Mouse (Mus musculus) left cerebral cortex, adult 9 months (tissue): ENCODE results near the gene Olfr410.

Experiments
- DNase-seq, 2 experiments: peaks; one replicate each; pipeline ENCODE4 v3.0.0; 2022; ENCODE audit warnings: low spot score in 2 of 2

The Olfr410 gene

DNA sequence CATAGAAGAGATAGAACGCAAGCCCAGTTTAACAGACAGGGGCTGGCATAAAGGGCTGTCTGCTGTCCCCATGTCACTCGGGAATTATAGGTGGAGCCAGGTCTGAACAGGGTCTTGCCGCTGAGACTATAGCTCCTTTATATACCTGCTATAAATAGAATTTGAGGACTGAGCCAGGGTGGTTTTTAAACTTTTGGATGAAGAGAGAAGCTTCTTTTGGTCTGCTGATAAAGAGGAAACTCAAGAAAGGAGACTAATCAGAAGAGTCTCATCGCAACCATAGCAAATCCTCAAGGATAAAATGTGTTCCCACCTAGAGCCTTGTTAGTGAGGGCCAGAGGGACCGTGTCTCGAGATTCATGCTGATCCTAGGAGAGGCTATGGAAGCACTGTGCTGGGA lies at the start of gene Olfr410:
Olfr410 (minus strand) TSS at position 101 of the 400 bp plus-strand sequence.
- DNase-seq, result no peak

- no peak for DNase-seq
These were observed 49.4 kb upstream of the Olfr410 start for GRCm38 (mm10) chr11:74387203-74387602.

- DNase-seq, result no peak
These were observed 47.8 kb upstream of the Olfr410 start for GRCm38 (mm10) chr11:74385674-74386073.

DNA sequence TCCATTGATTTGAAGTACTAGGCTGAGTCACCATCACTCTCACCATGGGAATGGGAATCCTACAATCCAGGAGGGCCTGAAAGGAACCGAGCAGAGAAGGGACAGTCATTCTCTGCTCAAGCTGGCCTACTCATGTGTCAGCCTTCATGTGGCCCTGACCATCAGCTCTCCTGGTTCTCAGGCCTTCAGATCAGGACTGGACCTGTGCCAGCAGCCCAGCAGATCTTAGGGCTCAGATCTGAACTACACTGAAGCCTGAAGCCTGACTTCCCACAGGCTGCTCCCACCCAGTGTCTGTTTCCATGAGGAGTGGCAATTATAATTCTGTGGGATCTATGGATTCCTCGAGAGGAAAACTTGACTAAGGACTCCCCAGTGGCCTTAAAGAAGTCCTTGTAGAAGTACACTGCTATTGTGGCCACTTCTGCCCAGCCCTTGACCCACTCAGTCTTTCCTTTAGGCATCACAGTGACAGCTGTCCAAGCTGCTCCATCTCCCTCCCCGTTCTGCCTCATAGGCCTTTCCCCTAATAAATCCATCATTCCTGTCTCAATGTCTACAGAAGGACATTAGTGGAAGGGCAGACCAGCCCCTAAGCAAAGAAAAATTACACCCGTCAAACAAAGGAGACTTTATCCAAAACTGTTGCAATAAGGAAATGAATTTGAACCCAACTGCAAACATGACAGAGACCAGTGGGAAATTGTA lies 41.5 kb upstream of the Olfr410 start:
- DNase-seq, result no peak

DNA sequence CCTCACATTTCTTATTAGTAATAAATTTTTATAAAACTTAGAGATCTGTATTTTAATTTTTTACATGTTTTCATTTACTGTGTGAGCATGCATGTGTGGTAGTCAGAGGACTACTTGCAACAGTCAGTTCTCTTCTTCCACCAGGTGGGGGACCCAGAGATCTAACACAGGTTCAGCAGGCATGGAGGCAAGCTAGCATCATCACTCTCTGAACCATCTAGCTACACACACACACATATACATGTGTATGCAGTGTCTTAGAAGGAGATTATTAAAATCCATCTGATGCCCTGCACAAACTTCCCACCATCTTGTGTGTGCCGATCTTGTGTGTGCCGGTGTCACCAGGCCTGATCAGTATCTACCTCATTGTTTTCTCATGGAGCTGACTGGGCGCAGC lies 39.0 kb upstream of the Olfr410 start:
- DNase-seq, result peak in 1 of 2 experiments; percentile 72

- peak in 1 of 2 experiments; percentile 83 for DNase-seq
These were observed 33.7 kb upstream of the Olfr410 start for GRCm38 (mm10) chr11:74371393-74372100.

DNA sequence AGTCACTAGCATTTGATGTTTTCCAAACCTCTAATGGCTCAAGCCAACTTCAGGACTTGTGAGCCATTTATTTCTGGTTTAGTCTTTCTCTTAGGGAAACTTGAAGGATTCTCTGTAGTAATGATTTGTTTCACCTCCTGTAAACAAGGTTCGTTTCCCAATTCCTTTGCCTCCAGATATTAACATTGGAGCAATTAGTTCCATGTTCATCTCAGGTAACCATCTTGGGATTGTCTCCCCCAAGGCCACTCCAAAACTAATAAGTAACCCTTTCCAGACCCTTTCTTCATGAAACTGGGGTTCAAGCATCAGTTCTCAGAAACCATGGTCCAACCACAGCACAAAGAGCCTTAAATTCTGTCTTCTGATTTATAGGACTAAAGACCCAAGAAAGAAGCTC lies 23.9 kb upstream of the Olfr410 start, which contains the start of gene Olfr412:
Olfr412 (plus strand) TSS at position 301 of the 400 bp plus-strand sequence.
- DNase-seq, result no peak

GRCm38 (mm10) chr11:74352550-74352949 lies 14.7 kb upstream of the Olfr410 start, which contains the start of gene Olfr411:
TSS of gene Olfr411 (minus strand) at chr11:74352650.
- no peak for DNase-seq

- DNase-seq, result no peak
These were observed 9.1 kb downstream of the Olfr410 start for GRCm38 (mm10) chr11:74328781-74329180.

- DNase-seq, result no peak
These were observed 11.8 kb downstream of the Olfr410 start for GRCm38 (mm10) chr11:74326044-74326443.

DNA sequence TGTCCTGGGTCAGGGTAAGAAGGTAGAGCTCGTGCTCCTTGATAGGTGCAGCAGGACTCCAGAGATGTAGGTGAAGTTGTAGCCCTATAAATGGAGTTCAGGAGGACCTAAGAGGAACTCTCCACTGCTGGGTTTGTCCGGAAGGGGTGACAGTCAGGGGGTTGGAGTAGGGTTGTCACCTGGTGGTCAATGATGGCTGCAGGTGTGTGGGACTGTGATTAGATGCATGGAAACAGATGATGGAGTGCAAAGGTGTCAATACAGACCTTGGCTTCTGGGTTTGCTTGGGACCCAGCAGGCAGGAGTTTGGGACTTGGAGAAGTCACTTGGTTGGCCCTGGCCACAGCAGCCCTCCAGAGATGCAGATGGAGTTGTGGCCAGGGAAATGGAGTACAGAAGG lies 50.6 kb downstream of the Olfr410 start:
- no peak for DNase-seq

GRCm38 (mm10) chr11:74283436-74283835 lies 54.4 kb downstream of the Olfr410 start, which contains the start of gene Olfr59:
TSS of gene Olfr59 (plus strand) at chr11:74283736.
- no peak for DNase-seq
